In genomic region chr10:85544991-85545390, GRCm38 (mm10) we compare ENCODE assay signal across 28 mouse cellular contexts.
"Had no signal": no experiment of that assay in that cellular context is flagged by ENCODE, and none has a peak within 500 bp of the region (broad histone marks: within the 10 kb centered on the region; RNA-seq: fewer than 3 reads in every experiment).

No protein-coding gene starts in this region.

- H3K36me3 ChIP-seq: heart, embryonic 10.5 days; heart, embryonic 12.5 days; hindbrain, embryonic 10.5 days; hindbrain, embryonic 12.5 days; intestine, embryonic 15.5 days; limb, embryonic 10.5 days; limb, embryonic 12.5 days; liver, embryonic 13.5 days; liver, embryonic 15.5 days had no signal

- H3K4me1 ChIP-seq: heart, embryonic 12.5 days; intestine, embryonic 15.5 days; liver, embryonic 13.5 days; liver, embryonic 15.5 days had no signal

- H3K4me3 ChIP-seq: heart, adult 2 months; heart, embryonic 10.5 days; heart, embryonic 12.5 days; hindbrain, embryonic 10.5 days; hindbrain, embryonic 12.5 days; intestine, embryonic 15.5 days; layer of hippocampus, adult 2 months; left cerebral cortex, adult 2 months; limb, embryonic 10.5 days; limb, embryonic 12.5 days; liver, embryonic 13.5 days; liver, embryonic 15.5 days had no signal

- H3K4me2 ChIP-seq: heart, embryonic 12.5 days; hindbrain, embryonic 12.5 days; hindbrain, embryonic 14.5 days; intestine, embryonic 15.5 days; limb, embryonic 12.5 days; liver, embryonic 11.5 days; liver, embryonic 13.5 days; liver, embryonic 15.5 days had no signal

- H3K27ac ChIP-seq: heart, adult 2 months; heart, embryonic 10.5 days; hindbrain, embryonic 10.5 days; hindbrain, embryonic 12.5 days; hindbrain, embryonic 14.5 days; intestine, embryonic 15.5 days; layer of hippocampus, adult 2 months; left cerebral cortex, adult 2 months; limb, embryonic 10.5 days; limb, embryonic 12.5 days; liver, embryonic 13.5 days; liver, embryonic 15.5 days had no signal

- ATAC-seq: hindbrain, embryonic 16.5 days; inflammation-experienced regulatory T-cells, adult 6 months; intestine, embryonic 15.5 days; intestine, postnatal 0 days had no signal

- H3K27me3 ChIP-seq: hindbrain, embryonic 12.5 days; intestine, embryonic 15.5 days; limb, embryonic 12.5 days; liver, embryonic 13.5 days; liver, embryonic 15.5 days had no signal

- DNase-seq: gastrocnemius, postnatal 14 days; gastrocnemius, postnatal 36 days; heart, adult 11 months; heart, adult 2 months; heart, postnatal 10 days; heart, postnatal 4 days; kidney, adult 18-20 months; kidney, adult 8-10 months; kidney, postnatal 10 days; kidney, postnatal 25 days; kidney, postnatal 4 days; liver; liver, embryonic 13.5 days had no signal

- H3K9ac ChIP-seq: heart, embryonic 12.5 days; hindbrain, embryonic 12.5 days; hindbrain, embryonic 14.5 days; intestine, embryonic 15.5 days; limb, embryonic 12.5 days; liver, embryonic 13.5 days; liver, embryonic 15.5 days had no signal

- H3K9me3 ChIP-seq: heart, embryonic 10.5 days; hindbrain, embryonic 10.5 days; hindbrain, embryonic 12.5 days; intestine, embryonic 15.5 days; limb, embryonic 10.5 days; limb, embryonic 12.5 days; liver, embryonic 13.5 days; liver, embryonic 15.5 days had no signal
